Mouse (Mus musculus) megakaryocyte progenitor cell, adult 5-6 weeks (primary cell): ENCODE data around the gene Ropn1l. TPM values are rescaled to one million over a fixed set of nuclear protein-coding genes. Genes with fewer than 3 reads are reported as not detected.

Experiments
- ATAC-seq: replicated peaks from 2 replicates; pipeline ENCODE4 v1.8.0; 2016; ENCODE audit warnings: mild to moderate bottlenecking, moderate TSS enrichment, inconsistent platforms; ENCODE audit not compliant: poor library complexity
- total RNA-seq, 2 experiments: library from RNA; stranded (forward) in 1 of 2; stranded (reverse) in 1 of 2; fragments of 157-497, 149-512 nt in 1 of 2; fragments of 200-1000 nt in 1 of 2; gene quantifications; 2 replicates each; pipeline versions ENCODE4 v1.2.3 to v1.2.4; 2015 to 2017

The Ropn1l gene
- 1.4 and 3.3 TPM in 2 replicates for total RNA-seq (2015)
- total RNA-seq (2017): 1.2 and 2.5 TPM in 2 replicates

- peak; percentile 86 for ATAC-seq
Observed at GRCm38 (mm10) chr15:31453098-31453916, at the start of gene Ropn1l. Ropn1l (minus strand) TSS chr15:31453737.

- ATAC-seq: no peak
Observed at GRCm38 (mm10) chr15:31502996-31503395, 49.5 kb upstream of the Ropn1l start.

- ATAC-seq: no peak
Observed at GRCm38 (mm10) chr15:31502313-31502712, 48.8 kb upstream of the Ropn1l start.

- no peak for ATAC-seq
Observed at GRCm38 (mm10) chr15:31494803-31495202, 41.3 kb upstream of the Ropn1l start.

- ATAC-seq: peak; percentile 20; the same call in 1 of the 2 replicates
Observed at GRCm38 (mm10) chr15:31494310-31494709, 40.8 kb upstream of the Ropn1l start.

GRCm38 (mm10) chr15:31487407-31487806, 33.9 kb upstream of the Ropn1l start:
- no peak for ATAC-seq

- ATAC-seq: no peak
Observed at GRCm38 (mm10) chr15:31476678-31477077, 23.1 kb upstream of the Ropn1l start.

GRCm38 (mm10) chr15:31472645-31473574, 19.4 kb upstream of the Ropn1l start:
- 0 out of 2 replicates have a peak, but pooled peaks have one; percentile 20 for ATAC-seq

- ATAC-seq: no peak
Observed at GRCm38 (mm10) chr15:31471529-31471928, 18.0 kb upstream of the Ropn1l start.

- no peak for ATAC-seq
Observed at GRCm38 (mm10) chr15:31469497-31469896, 16.0 kb upstream of the Ropn1l start.

GRCm38 (mm10) chr15:31468806-31469205, 15.3 kb upstream of the Ropn1l start:
- no peak for ATAC-seq

GRCm38 (mm10) chr15:31466749-31467148, 13.2 kb upstream of the Ropn1l start:
- ATAC-seq: peak; percentile 66

- ATAC-seq: no peak
Observed at GRCm38 (mm10) chr15:31466295-31466694, 12.8 kb upstream of the Ropn1l start.

GRCm38 (mm10) chr15:31465806-31466205, 12.3 kb upstream of the Ropn1l start:
- ATAC-seq: no peak

GRCm38 (mm10) chr15:31460571-31460970, 7.0 kb upstream of the Ropn1l start:
- peak; percentile 72 for ATAC-seq

GRCm38 (mm10) chr15:31458081-31458480, 4.5 kb upstream of the Ropn1l start:
- ATAC-seq: no peak

GRCm38 (mm10) chr15:31456381-31456780, 2.8 kb upstream of the Ropn1l start:
- no peak for ATAC-seq

- no peak for ATAC-seq
Observed at GRCm38 (mm10) chr15:31454861-31455295, 1.3 kb upstream of the Ropn1l start.

- ATAC-seq: no peak
Observed at GRCm38 (mm10) chr15:31454096-31454860, 741 bp upstream of the Ropn1l start.

GRCm38 (mm10) chr15:31452336-31453097, 1.0 kb downstream of the Ropn1l start:
- no peak for ATAC-seq
